Mouse (Mus musculus) MEL (cell line): ENCODE measurements around the gene Gm45623. TPM values are rescaled to one million over a fixed set of nuclear protein-coding genes. Genes with fewer than 3 reads are reported as not detected.

Experiments
- DNase-seq: peaks from one replicate; pipeline ENCODE4 v3.0.0; 2011; ENCODE audit warnings: low read depth, low spot score
- H3K27ac ChIP-seq: 2 replicates; pipeline ENCODE4 v1.5.1; 2012; ENCODE audit warnings: low read depth, mild to moderate bottlenecking, control low read depth, low read length, moderate library complexity; ENCODE audit not compliant: control insufficient read depth
- H3K27me3 ChIP-seq, 2 experiments: fragments of 150-350 bp in 1 of 2; sonication (generic) in 1 of 2; 2 replicates each; pipeline ENCODE4 v1.6.1; 2012; ENCODE audit warnings: low read length in 2 of 2, mild to moderate bottlenecking in 2 of 2, improper control_type of control experiment in 1 of 2, moderate library complexity in 1 of 2; ENCODE audit not compliant: insufficient read depth in 2 of 2, control insufficient read depth in 1 of 2
- H3K36me3 ChIP-seq, 2 experiments: 2 replicates each; pipeline ENCODE4 v1.6.1; 2012 to 2014; ENCODE audit warnings: low read length in 2 of 2, improper control_type of control experiment in 1 of 2, inconsistent platforms in 1 of 2, mild to moderate bottlenecking in 1 of 2; ENCODE audit not compliant: insufficient read depth in 2 of 2, control insufficient read depth in 1 of 2
- H3K4me1 ChIP-seq, 2 experiments: fragments of 150-350 bp in 1 of 2; sonication (generic) in 1 of 2; 2 replicates each; pipeline ENCODE4 v1.6.1; 2012; ENCODE audit warnings: low read length in 2 of 2, improper control_type of control experiment in 1 of 2, mild to moderate bottlenecking in 1 of 2; ENCODE audit not compliant: insufficient read depth in 2 of 2, control insufficient read depth in 1 of 2
- H3K4me3 ChIP-seq, 2 experiments: fragments of 150-350 bp in 1 of 2; sonication (generic) in 1 of 2; 2 replicates each; pipeline ENCODE4 v1.5.1; 2012; ENCODE audit warnings: low read depth in 2 of 2, low read length in 2 of 2, mild to moderate bottlenecking in 2 of 2, moderate library complexity in 2 of 2, control low read depth in 1 of 2, improper control_type of control experiment in 1 of 2; ENCODE audit not compliant: control insufficient read depth in 1 of 2, insufficient read depth in 1 of 2
- H3K79me2 ChIP-seq: 2 replicates; pipeline ENCODE4 v1.6.1; 2012; ENCODE audit warnings: mild to moderate bottlenecking, low read length, moderate library complexity; ENCODE audit not compliant: control insufficient read depth, poor library complexity, insufficient read depth
- H3K9ac ChIP-seq: 2 replicates; pipeline ENCODE4 v1.6.1; 2012; ENCODE audit warnings: low read depth, mild to moderate bottlenecking, control low read depth, low read length, moderate library complexity; ENCODE audit not compliant: control insufficient read depth, poor library complexity, severe bottlenecking
- H3K9me3 ChIP-seq: fragments of 150-350 bp; sonication (generic); replicated peaks from 2 replicates; pipeline ENCODE4 v1.6.1; 2012; ENCODE audit warnings: mild to moderate bottlenecking, low read length, improper control_type of control experiment, moderate library complexity; ENCODE audit not compliant: insufficient read depth
- BHLHE40 ChIP-seq: IDR thresholded peaks from 2 replicates; pipeline ENCODE4 v1.6.1; 2012; ENCODE audit warnings: low read depth, mild to moderate bottlenecking, inconsistent platforms, low read length, improper control_type of control experiment, borderline replicate concordance
- CHD2 ChIP-seq: IDR thresholded peaks from 2 replicates; pipeline ENCODE4 v1.6.1; 2011; ENCODE audit warnings: low read length, improper control_type of control experiment
- E2F4 ChIP-seq: IDR thresholded peaks from 2 replicates; pipeline ENCODE4 v1.6.1; 2011; ENCODE audit warnings: low read depth, low read length, improper control_type of control experiment, borderline replicate concordance
- ELF1 ChIP-seq: IDR thresholded peaks from 2 replicates; pipeline ENCODE4 v1.6.1; 2014; ENCODE audit warnings: low read depth, mild to moderate bottlenecking, inconsistent platforms, low read length, improper control_type of control experiment, moderate library complexity
- EP300 ChIP-seq, 2 experiments: IDR thresholded peaks; 2 replicates each; pipeline ENCODE4 v1.6.1; 2011; ENCODE audit warnings: improper control_type of control experiment in 2 of 2, low read length in 2 of 2, low read depth in 1 of 2, mild to moderate bottlenecking in 1 of 2
- ETS1 ChIP-seq: IDR thresholded peaks from 2 replicates; pipeline ENCODE4 v1.6.1; 2012; ENCODE audit warnings: low read depth, mild to moderate bottlenecking, inconsistent platforms, low read length, improper control_type of control experiment, moderate library complexity
- GATA1 ChIP-seq: IDR thresholded peaks from 2 replicates; pipeline ENCODE4 v1.6.1; 2011; ENCODE audit warnings: low read depth, low read length, improper control_type of control experiment
- KAT2A ChIP-seq: conservative IDR thresholded peaks from 2 replicates; pipeline ENCODE4 v1.6.1; 2012; ENCODE audit warnings: low read depth, low read length, improper control_type of control experiment, inconsistent platforms
- MAFK ChIP-seq: IDR thresholded peaks from 2 replicates; pipeline ENCODE4 v1.6.1; 2011; ENCODE audit warnings: low read depth, mild to moderate bottlenecking, low read length, improper control_type of control experiment, borderline replicate concordance
- MAX ChIP-seq: IDR thresholded peaks from 2 replicates; pipeline ENCODE4 v1.6.1; 2011; ENCODE audit warnings: low read length, improper control_type of control experiment
- MYC ChIP-seq: IDR thresholded peaks from 2 replicates; pipeline ENCODE4 v1.6.1; 2011; ENCODE audit warnings: low read depth, mild to moderate bottlenecking, low read length, improper control_type of control experiment, moderate library complexity
- NELFE ChIP-seq: IDR thresholded peaks from 2 replicates; pipeline ENCODE4 v1.6.1; 2011; ENCODE audit warnings: low read depth, low read length, improper control_type of control experiment
- NRF1 ChIP-seq: IDR thresholded peaks from 2 replicates; pipeline ENCODE4 v1.6.1; 2014; ENCODE audit warnings: low read depth, mild to moderate bottlenecking, inconsistent platforms, low read length, improper control_type of control experiment, moderate library complexity; ENCODE audit not compliant: poor library complexity, insufficient read depth, severe bottlenecking
- POLR2A ChIP-seq, 2 experiments: IDR thresholded peaks; 2 replicates each; pipeline ENCODE4 v1.6.1; 2011 to 2012; ENCODE audit warnings: low read length in 2 of 2, mild to moderate bottlenecking in 2 of 2, control low read depth in 1 of 2, improper control_type of control experiment in 1 of 2, low read depth in 1 of 2, moderate library complexity in 1 of 2; ENCODE audit not compliant: control insufficient read depth in 1 of 2, insufficient read depth in 1 of 2, poor library complexity in 1 of 2
- POLR2AphosphoS2 ChIP-seq: IDR thresholded peaks from 2 replicates; pipeline ENCODE4 v1.6.1; 2011; ENCODE audit warnings: low read length, improper control_type of control experiment
- RCOR1 ChIP-seq: IDR thresholded peaks from 2 replicates; pipeline ENCODE4 v1.6.1; 2012; ENCODE audit warnings: low read depth, mild to moderate bottlenecking, inconsistent platforms, low read length, improper control_type of control experiment
- SIN3A ChIP-seq: IDR thresholded peaks from 2 replicates; pipeline ENCODE4 v1.6.1; 2012; ENCODE audit warnings: low read length, improper control_type of control experiment, inconsistent platforms
- SMC3 ChIP-seq: IDR thresholded peaks from 2 replicates; pipeline ENCODE4 v1.6.1; 2011; ENCODE audit warnings: low read depth, low read length, improper control_type of control experiment
- TAL1 ChIP-seq: IDR thresholded peaks from 2 replicates; pipeline ENCODE4 v1.6.1; 2012; ENCODE audit warnings: mild to moderate bottlenecking, inconsistent platforms, low read length, moderate library complexity, mixed read lengths
- TCF12 ChIP-seq: IDR thresholded peaks from 2 replicates; pipeline ENCODE4 v1.6.1; 2014; ENCODE audit warnings: low read depth, mild to moderate bottlenecking, inconsistent platforms, low read length, improper control_type of control experiment, moderate library complexity
- USF1 ChIP-seq: IDR thresholded peaks from 2 replicates; pipeline ENCODE4 v1.6.1; 2014; ENCODE audit warnings: low read depth, mild to moderate bottlenecking, inconsistent platforms, low read length, improper control_type of control experiment, moderate library complexity
- USF2 ChIP-seq, 2 experiments: IDR thresholded peaks; 2 replicates each; pipeline ENCODE4 v1.6.1; 2011 to 2012; ENCODE audit warnings: improper control_type of control experiment in 2 of 2, low read length in 2 of 2, borderline replicate concordance in 1 of 2, inconsistent platforms in 1 of 2, low read depth in 1 of 2, mild to moderate bottlenecking in 1 of 2; ENCODE audit not compliant: insufficient read depth in 1 of 2
- ZC3H11A ChIP-seq: IDR thresholded peaks from 2 replicates; pipeline ENCODE4 v1.6.1; 2012; ENCODE audit warnings: low read depth, mild to moderate bottlenecking, inconsistent platforms, low read length, improper control_type of control experiment
- ZKSCAN1 ChIP-seq: IDR thresholded peaks from 2 replicates; pipeline ENCODE4 v1.6.1; 2012; ENCODE audit warnings: low read depth, mild to moderate bottlenecking, inconsistent platforms, low read length, improper control_type of control experiment, moderate library complexity
- ZMIZ1 ChIP-seq: IDR thresholded peaks from 2 replicates; pipeline ENCODE4 v1.6.1; 2012; ENCODE audit warnings: low read depth, mild to moderate bottlenecking, inconsistent platforms, low read length, improper control_type of control experiment, moderate library complexity
- ZNF384 ChIP-seq: IDR thresholded peaks from 2 replicates; pipeline ENCODE4 v1.6.1; 2012; ENCODE audit warnings: low read depth, mild to moderate bottlenecking, inconsistent platforms, low read length, improper control_type of control experiment
- polyA plus RNA-seq, 2 experiments: library from polyadenylated mRNA; stranded (reverse) in 1 of 2; unstranded in 1 of 2; fragments of >175 nt in 1 of 2; fragments of >200 nt in 1 of 2; gene quantifications; 2 replicates each; pipeline versions ENCODE4 v1.2.1 to v1.2.4; 2012; ENCODE audit warnings: low replicate concordance in 2 of 2, low read depth in 1 of 2; ENCODE audit not compliant: insufficient read length in 2 of 2, insufficient read depth in 1 of 2, missing spikeins in 1 of 2
- total RNA-seq: library from RNA; depleted of rRNA; stranded (reverse); fragments of 300-350 nt; gene quantifications from 2 replicates; pipeline ENCODE4 v1.2.3, GENCODE M21; 2012

The Gm45623 gene
- total and polyA plus RNA-seq, 3 experiments, result not detected

DNA sequence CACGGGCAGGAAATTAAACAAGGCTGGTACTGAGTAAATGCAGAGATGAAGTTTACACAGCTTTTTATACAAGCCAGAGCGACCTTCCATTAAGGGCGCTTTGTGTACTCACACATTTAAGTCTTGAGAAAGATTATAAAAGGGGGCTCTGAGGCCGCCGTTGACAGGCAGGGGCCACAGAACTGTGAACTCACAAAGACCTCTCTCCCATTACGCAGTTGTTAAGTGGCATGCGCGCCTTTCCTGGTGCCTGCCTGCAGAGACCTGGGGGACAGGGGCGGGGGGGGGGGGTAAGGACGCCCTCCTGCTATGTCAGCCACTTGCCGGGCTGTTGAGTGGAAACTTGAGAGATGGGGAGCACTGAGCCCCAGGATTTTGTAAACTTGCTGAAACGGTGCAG lies 3.6 kb upstream of the Gm45623 start:
- no peaks in the 10 kb centered on the region for H3K27me3 ChIP-seq

DNA sequence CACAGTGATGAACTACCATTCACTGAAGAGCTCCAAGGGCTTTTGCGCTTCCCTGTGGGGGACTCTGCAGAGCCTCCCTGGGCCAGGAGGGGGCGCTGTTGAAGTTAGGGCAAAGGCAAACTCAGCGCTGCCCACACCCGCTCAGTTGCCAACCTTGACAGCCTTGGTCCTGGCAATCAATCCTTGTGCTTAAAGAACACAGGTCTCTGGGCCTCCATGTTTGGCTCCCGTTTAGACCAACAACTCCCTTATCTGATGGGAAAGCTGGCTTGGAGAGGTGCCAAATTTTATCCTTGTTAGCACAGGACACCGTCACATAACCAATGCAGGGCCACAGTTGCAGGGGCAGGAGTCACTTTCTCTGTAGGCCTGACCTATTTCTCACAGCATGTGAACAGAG lies 2.2 kb upstream of the Gm45623 start:
- TF ChIP-seq NELFE, result no peak
- no peak for TF ChIP-seq EP300 (IDR thresholded peaks at IDR 0.05; ENCODE audit: low read depth in 1 of 2, low read length in 2 of 2)
- TF ChIP-seq E2F4, result no peak
- TF ChIP-seq MAX, result no peak
- TF ChIP-seq CHD2, result no peak
- TF ChIP-seq SIN3A, result no peak
- TF ChIP-seq USF1, result no peak
- TF ChIP-seq GATA1, result no peak
- TF ChIP-seq ZNF384, result no peak
- DNase-seq, result no peak
- no peaks in the 10 kb centered on the region for H3K36me3 ChIP-seq
- no peak overlapping the region for H3K27ac ChIP-seq
- no peak overlapping the region for H3K9ac ChIP-seq
- H3K27me3 ChIP-seq, result no peaks in the 10 kb centered on the region
- H3K9me3 ChIP-seq, result no peaks in the 10 kb centered on the region
- H3K4me3 ChIP-seq, result no peak overlapping the region
- no peaks in the 10 kb centered on the region for H3K4me1 ChIP-seq
- no peaks in the 10 kb centered on the region for H3K79me2 ChIP-seq

More for the DNA sequence above, 3.6 kb upstream of the Gm45623 start:
- no peak overlapping the region for H3K4me3 ChIP-seq
- H3K36me3 ChIP-seq, result no peaks in the 10 kb centered on the region
- DNase-seq, result no peak
- no peaks in the 10 kb centered on the region for H3K9me3 ChIP-seq
- H3K79me2 ChIP-seq, result no peaks in the 10 kb centered on the region
- H3K27ac ChIP-seq, result no peak overlapping the region
- no peaks in the 10 kb centered on the region for H3K4me1 ChIP-seq
- no peak overlapping the region for H3K9ac ChIP-seq
- TF ChIP-seq ELF1 (no peak), MYC (no peak), ZKSCAN1 (no peak), ETS1 (no peak), USF2 (IDR thresholded peaks at IDR 0.05; ENCODE audit: borderline replicate concordance in 1 of 2, insufficient read depth in 1 of 2, low read depth in 1 of 2, low read length in 2 of 2) (no peak), KAT2A (no peak), USF1 (no peak), ZMIZ1 (no peak), POLR2AphosphoS2 (no peak), MAFK (no peak), TAL1 (no peak), ZC3H11A (no peak), BHLHE40 (no peak), POLR2A (IDR thresholded peaks at IDR 0.05; ENCODE audit: control insufficient read depth in 1 of 2, insufficient read depth in 1 of 2, low read depth in 1 of 2, low read length in 2 of 2, poor library complexity in 1 of 2) (no peak), SMC3 (no peak), RCOR1 (no peak), GATA1 (no peak), NRF1 (no peak), TCF12 (no peak)
